Mouse (Mus musculus): ENCODE data around the gene Fam81a.

- TF ChIP-seq CTCF (IDR thresholded peaks at IDR 0.05; ENCODE audit: low read depth) (no peak), EP300 (IDR thresholded peaks at IDR 0.05; ENCODE audit: low read depth) (no peak)
These were observed 454 bp downstream of the Fam81a start for GRCm38 (mm10) chr9:70141885-70142326.

All from heart, postnatal 0 days (tissue).